Mouse (Mus musculus) G1E (cell line): ENCODE data around the gene Hoxa7.

Experiments used
- CTCF ChIP-seq: IDR thresholded peaks from 2 replicates; pipeline ENCODE4 v1.5.1; 2012; ENCODE audit warnings: low read depth, low read length, inconsistent platforms, mixed read lengths
- GATA1 ChIP-seq: IDR thresholded peaks from 2 replicates; pipeline ENCODE4 v1.6.1; 2012; ENCODE audit warnings: borderline replicate concordance, low read length, inconsistent platforms, mixed read lengths
- TAL1 ChIP-seq: conservative IDR thresholded peaks from 2 replicates; pipeline ENCODE4 v1.6.1; 2012; ENCODE audit warnings: low read depth, low read length, inconsistent platforms, mixed read lengths

- TF ChIP-seq GATA1, result no peak
- no peak for TF ChIP-seq CTCF
- no peak for TF ChIP-seq TAL1
These were observed 49.2 kb downstream of the Hoxa7 start for GRCm38 (mm10) chr6:52172501-52172900.
